Comparison of ENCODE assay signal across 34 mouse cellular contexts in genomic region chr9:65399934-65400333, GRCm38 (mm10). TPM values are rescaled to one million over a fixed set of nuclear protein-coding genes. Genes with fewer than 3 reads are reported as not detected.
DNase-seq lines count a peak whose midpoint lies in the region; ATAC-seq and TF ChIP-seq lines count a peak whose summit lies in the region.
"Had no signal": no experiment of that assay in that cellular context is flagged by ENCODE, and none has a peak within 500 bp of the region (broad histone marks: within the 10 kb centered on the region; RNA-seq: fewer than 3 reads in every experiment).

No protein-coding gene starts in this region.

- H3K9me3 ChIP-seq in heart, postnatal 0 days (replicated peaks; ENCODE audit: control insufficient read depth, low read length), result no peaks in the 10 kb centered on the region
- H3K9me3 ChIP-seq: forebrain, embryonic 13.5 days; heart, embryonic 13.5 days; hindbrain, embryonic 10.5 days; hindbrain, embryonic 15.5 days; limb, embryonic 12.5 days; liver, embryonic 15.5 days had no signal

- no peak for TF ChIP-seq POLR2A in lung, adult 2 months (IDR thresholded peaks at IDR 0.05; ENCODE audit: borderline replicate concordance, extremely low read depth, low read depth, low read length)

- H3K27ac ChIP-seq in heart, postnatal 0 days (ENCODE audit: low read depth), result no peak overlapping the region
- peak overlapping the region; percentile 93 for H3K27ac ChIP-seq in brown adipose tissue, adult 24 weeks (replicated peaks; ENCODE audit: low read depth, low read length)
- H3K27ac ChIP-seq: forebrain, embryonic 13.5 days; heart, embryonic 13.5 days; hindbrain, embryonic 10.5 days; hindbrain, embryonic 15.5 days; left cerebral cortex, adult 2 months; limb, embryonic 12.5 days; liver, embryonic 15.5 days; stomach, postnatal 0 days had no signal

- DNase-seq in heart, postnatal 0 days (ENCODE audit: low spot score), result no peak
- no peak for DNase-seq in heart, adult 9 months (ENCODE audit: low spot score in 2 of 2)
- peak; percentile 40 for DNase-seq in lung, adult 2 months
- DNase-seq in lung, postnatal 10 days, result peak; percentile 54
- DNase-seq in T-cell, adult 2 months (ENCODE audit: low spot score), result no peak
- DNase-seq in cerebellum, adult 11 months, result no peak
- DNase-seq: adrenal gland, adult 8-10 months; B cell, adult 2 months; cerebellum, adult 9-10 months; cerebellum, postnatal 36 days; gastrocnemius, postnatal 36 days; heart, adult 18-20 months; kidney, adult 8-10 months; kidney, postnatal 14 days; layer of hippocampus, adult 9-11 months; midbrain, embryonic 14.5 days; right cerebral cortex, adult 18-20 months; right cerebral cortex, postnatal 4 days; thymus, adult 18-20 months; thymus, postnatal 25 days had no signal

- no peak for TF ChIP-seq EP300 in heart, postnatal 0 days (IDR thresholded peaks at IDR 0.05; ENCODE audit: low read depth)

- 0 out of 2 replicates have a peak overlapping the region, but pooled peaks have one; percentile 7 for H3K4me3 ChIP-seq in heart, postnatal 0 days (ENCODE audit: low read depth, low read length)
- peak overlapping the region; percentile 76 for H3K4me3 ChIP-seq in brown adipose tissue, adult 24 weeks (ENCODE audit: insufficient read depth, low read depth, low read length)
- peak overlapping the region; percentile 30 for H3K4me3 ChIP-seq in lung, adult 2 months (replicated peaks; ENCODE audit: extremely low read depth, low read depth, low read length)
- H3K4me3 ChIP-seq: forebrain, embryonic 13.5 days; heart, embryonic 13.5 days; hindbrain, embryonic 15.5 days; left cerebral cortex, adult 2 months; limb, embryonic 12.5 days; liver, embryonic 15.5 days had no signal

- H3K4me2 ChIP-seq in heart, postnatal 0 days (ENCODE audit: low read depth, low read length), result no peak overlapping the region
- H3K4me2 ChIP-seq: liver, embryonic 15.5 days had no signal

- peaks cover 2% of the 10 kb centered on the region; the same call in 1 of the 2 replicates for H3K4me1 ChIP-seq in heart, postnatal 0 days (ENCODE audit: control insufficient read depth, insufficient read depth)
- peaks cover 14% of the 10 kb centered on the region for H3K4me1 ChIP-seq in brown adipose tissue, adult 24 weeks (ENCODE audit: control insufficient read depth, insufficient read depth, insufficient read length, low read length)
- H3K4me1 ChIP-seq in lung, adult 2 months (ENCODE audit: control insufficient read depth, insufficient read depth, low read length), result 0 out of 2 replicates have a peak, but pooled peaks cover 5% of the 10 kb centered on the region

- H3K9ac ChIP-seq in heart, postnatal 0 days (replicated peaks; ENCODE audit: low read depth, low read length), result no peak overlapping the region
- H3K9ac ChIP-seq: forebrain, embryonic 13.5 days; heart, embryonic 13.5 days; hindbrain, embryonic 15.5 days; limb, embryonic 12.5 days; liver, embryonic 15.5 days had no signal

- WGBS in heart, postnatal 0 days, result 83% methylated on average over 6 of the region's 6 CpGs
- 63% methylated on average over 6 of the region's 6 CpGs for WGBS in lung, adult 2 months

- TF ChIP-seq CTCF in heart, postnatal 0 days (IDR thresholded peaks at IDR 0.05; ENCODE audit: low read depth), result no peak
- no peak for TF ChIP-seq CTCF in lung, adult 2 months (IDR thresholded peaks at IDR 0.05; ENCODE audit: insufficient read depth, low read length)

- 0 out of 2 replicates have a peak, but pooled peaks cover 4% of the 10 kb centered on the region for H3K27me3 ChIP-seq in heart, postnatal 0 days (ENCODE audit: control insufficient read depth, insufficient read depth, low read length)
- H3K27me3 ChIP-seq: hindbrain, embryonic 15.5 days; limb, embryonic 12.5 days had no signal

- no peak for ATAC-seq in heart, postnatal 0 days (ENCODE audit: insufficient read depth, low read depth)
- ATAC-seq: forebrain, embryonic 13.5 days had no signal

- H3K36me3 ChIP-seq in heart, postnatal 0 days (replicated peaks; ENCODE audit: control insufficient read depth, insufficient read depth, low read length), result no peaks in the 10 kb centered on the region
- H3K36me3 ChIP-seq: heart, embryonic 13.5 days; hindbrain, embryonic 10.5 days; hindbrain, embryonic 15.5 days; limb, embryonic 12.5 days; liver, embryonic 15.5 days had no signal

RNA-seq across cellular contexts. Expression of gene Rasl12, which starts 1.6 kb away (rescaled TPM):
- 1.8 and 8.5 TPM in 2 replicates for total RNA-seq in heart, postnatal 0 days (2014; rRNA removed; ENCODE audit: low replicate concordance)
- polyA plus RNA-seq in heart, postnatal 0 days (2015; fragmentation: Nextera tagmentation; extraction: Ambion mirVana), result 7.5 and 7.9 TPM in 2 replicates
- polyA plus RNA-seq in brown adipose tissue, adult 24 weeks (2012; ENCODE audit: insufficient read depth, insufficient read length, missing spikeins), result 138 and 139 TPM in 2 replicates
- polyA plus RNA-seq in lung, adult 2 months (2012; rRNA removed), result 74.0 and 81.4 TPM in 2 replicates
- total RNA-seq: neutrophil, adult 5-6 weeks had no signal

RNA-seq across cellular contexts. Expression of gene Kbtbd13, which starts 8.5 kb away (rescaled TPM):
- total RNA-seq in heart, postnatal 0 days (2014; rRNA removed; ENCODE audit: low replicate concordance), result 1.1 and 1.2 TPM in 2 replicates
- 0.63 and 0.77 TPM in 2 replicates for polyA plus RNA-seq in heart, postnatal 0 days (2015; fragmentation: Nextera tagmentation; extraction: Ambion mirVana)
- 1.0 and 2.7 TPM in 2 replicates for polyA plus RNA-seq in brown adipose tissue, adult 24 weeks (2012; ENCODE audit: insufficient read depth, insufficient read length, missing spikeins)
- 1.3 and 2.0 TPM in 2 replicates for polyA plus RNA-seq in lung, adult 2 months (2012; rRNA removed)
- total RNA-seq: monocyte, adult 5-6 weeks; neutrophil, adult 5-6 weeks had no signal

RNA-seq across cellular contexts. Expression of gene Slc51b, which starts 22.8 kb away (rescaled TPM):
- not detected in 2 replicates for total RNA-seq in heart, postnatal 0 days (2014; rRNA removed; ENCODE audit: low replicate concordance)
- not detected in 2 replicates for polyA plus RNA-seq in heart, postnatal 0 days (2015; fragmentation: Nextera tagmentation; extraction: Ambion mirVana)
- not detected in 2 replicates for polyA plus RNA-seq in brown adipose tissue, adult 24 weeks (2012; ENCODE audit: insufficient read depth, insufficient read length, missing spikeins)
- polyA plus RNA-seq in lung, adult 2 months (2012; rRNA removed), result not detected in 2 replicates
- total RNA-seq: adrenal gland, adult 8-10 months; gastrocnemius, postnatal 36 days; heart, adult 18-20 months; left cerebral cortex, adult 2 months; left cerebral cortex, postnatal 25 days; monocyte, adult 5-6 weeks; neutrophil, adult 5-6 weeks had no signal
- polyA plus RNA-seq: embryonic facial prominence, embryonic 11.5 days; forebrain, embryonic 13.5 days; heart, embryonic 13.5 days; hindbrain, embryonic 10.5 days; hindbrain, embryonic 15.5 days; limb, embryonic 12.5 days; liver, embryonic 15.5 days; midbrain, embryonic 14.5 days; spleen, adult 2 months; stomach, postnatal 0 days had no signal

RNA-seq across cellular contexts. Expression of gene Mtfmt, which starts 35.6 kb away (rescaled TPM):
- 11.5 and 15.9 TPM in 2 replicates for total RNA-seq in heart, postnatal 0 days (2014; rRNA removed; ENCODE audit: low replicate concordance)
- 9.1 TPM in 2 replicates for polyA plus RNA-seq in heart, postnatal 0 days (2015; fragmentation: Nextera tagmentation; extraction: Ambion mirVana)
- 10.1 and 15.0 TPM in 2 replicates for polyA plus RNA-seq in brown adipose tissue, adult 24 weeks (2012; ENCODE audit: insufficient read depth, insufficient read length, missing spikeins)
- 5.0 and 7.5 TPM in 2 replicates for polyA plus RNA-seq in lung, adult 2 months (2012; rRNA removed)

RNA-seq across cellular contexts. Expression of gene Ubap1l, which starts 39.1 kb away (rescaled TPM):
- total RNA-seq in heart, postnatal 0 days (2014; rRNA removed; ENCODE audit: low replicate concordance), result not detected in 2 replicates
- polyA plus RNA-seq in heart, postnatal 0 days (2015; fragmentation: Nextera tagmentation; extraction: Ambion mirVana), result 0.11 and 0.21 TPM in 2 replicates
- 0.75 TPM in 1 of 2 replicates, not detected in the other for polyA plus RNA-seq in brown adipose tissue, adult 24 weeks (2012; ENCODE audit: insufficient read depth, insufficient read length, missing spikeins)
- 0.37 and 0.58 TPM in 2 replicates for polyA plus RNA-seq in lung, adult 2 months (2012; rRNA removed)
- total RNA-seq: heart, adult 18-20 months; monocyte, adult 5-6 weeks had no signal
- polyA plus RNA-seq: embryonic facial prominence, embryonic 11.5 days; heart, embryonic 13.5 days; stomach, postnatal 0 days had no signal

Comparison
In these comparisons a context has a peak if more than half of its experiments do, and no peak if none do; other contexts are left out.
1. DNase-seq: peak in lung, adult 2 months (single experiment) and lung, postnatal 10 days (single experiment); none in heart, postnatal 0 days (single experiment), heart, adult 9 months (0 of 2), T-cell, adult 2 months (single experiment) and cerebellum, adult 11 months (single experiment).
2. H3K4me3 ChIP-seq: peak in every context shown above with its lines; median percentile 76 in brown adipose tissue, adult 24 weeks; 30 in lung, adult 2 months; 7 in heart, postnatal 0 days.